In the genomic region with DNA sequence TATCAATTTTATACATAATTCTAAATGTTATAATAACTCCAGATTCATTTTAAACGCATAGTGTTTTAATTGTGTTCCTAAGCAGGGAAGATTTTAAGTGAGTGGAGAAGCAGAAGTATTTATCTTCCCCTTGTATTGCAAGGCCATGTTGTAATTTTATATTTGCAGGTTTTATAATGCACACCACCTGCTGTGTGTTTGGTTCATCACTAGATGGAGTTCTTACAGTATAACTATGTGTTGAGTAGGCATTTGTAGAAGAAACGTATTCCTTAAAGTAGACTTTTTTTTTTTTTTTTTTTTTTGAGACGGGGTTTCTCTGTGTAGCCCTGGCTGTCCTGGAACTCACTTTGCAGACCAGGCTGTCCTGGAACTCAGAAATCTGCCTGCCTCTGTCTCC, we compare ENCODE assay signal across 24 mouse cellular contexts. TPM values are rescaled to one million over a fixed set of nuclear protein-coding genes. Genes with fewer than 3 reads are reported as not detected.
A peak's percentile ranks its signal among the peaks of the same experiment; 100 is the strongest.
DNase-seq lines count a peak whose midpoint lies in the region; ATAC-seq and TF ChIP-seq lines count a peak whose summit lies in the region.
"Had no signal": no experiment of that assay in that cellular context is flagged by ENCODE, and none has a peak within 500 bp of the region (broad histone marks: within the 10 kb centered on the region; RNA-seq: fewer than 3 reads in every experiment).

No protein-coding gene starts in this region.

- peak; percentile 47 for TF ChIP-seq CTCF in intestine, postnatal 0 days (IDR thresholded peaks at IDR 0.05; ENCODE audit: low read depth)
- TF ChIP-seq CTCF in liver, postnatal 0 days (IDR thresholded peaks at IDR 0.05; ENCODE audit: low read depth), result peak; percentile 44

- no peak overlapping the region for H3K4me2 ChIP-seq in intestine, postnatal 0 days (replicated peaks; ENCODE audit: low read depth)
- no peak overlapping the region for H3K4me2 ChIP-seq in intestine, embryonic 16.5 days (ENCODE audit: low read depth, low read length)
- H3K4me2 ChIP-seq in liver, postnatal 0 days (ENCODE audit: low read depth, low read length), result no peak overlapping the region
- H3K4me2 ChIP-seq in liver, embryonic 11.5 days, result no peak overlapping the region
- H3K4me2 ChIP-seq: embryonic facial prominence, embryonic 13.5 days; forebrain, embryonic 15.5 days; heart, embryonic 11.5 days; hindbrain, embryonic 12.5 days; kidney, embryonic 15.5 days; liver, embryonic 15.5 days had no signal

- no peak for ATAC-seq in intestine, postnatal 0 days
- ATAC-seq in intestine, embryonic 16.5 days, result no peak
- ATAC-seq in liver, postnatal 0 days, result no peak
- no peak for ATAC-seq in liver, embryonic 11.5 days (replicated peaks; ENCODE audit: low FRiP score)
- peak; percentile 93 for ATAC-seq in megakaryocyte progenitor cell, adult 5-6 weeks (replicated peaks; ENCODE audit: poor library complexity)
- ATAC-seq: forebrain, embryonic 15.5 days; inflammation-experienced regulatory T-cells, adult 6 months had no signal

- no peaks in the 10 kb centered on the region for H3K4me1 ChIP-seq in intestine, postnatal 0 days (replicated peaks; ENCODE audit: control insufficient read depth, insufficient read depth, low read length)
- no peaks in the 10 kb centered on the region for H3K4me1 ChIP-seq in intestine, embryonic 16.5 days (ENCODE audit: control insufficient read depth, insufficient read depth, low read length)
- H3K4me1 ChIP-seq in liver, postnatal 0 days (ENCODE audit: insufficient read depth), result no peaks in the 10 kb centered on the region
- peaks cover 11% of the 10 kb centered on the region for H3K4me1 ChIP-seq in liver, embryonic 11.5 days (replicated peaks; ENCODE audit: control insufficient read depth, insufficient read depth, low read length)
- H3K4me1 ChIP-seq: forebrain, embryonic 15.5 days; hindbrain, embryonic 12.5 days; kidney, embryonic 15.5 days; midbrain, embryonic 10.5 days had no signal

- DNase-seq in liver, postnatal 0 days, result no peak
- DNase-seq in liver, embryonic 11.5 days (ENCODE audit: low spot score), result no peak
- DNase-seq in MEL-GATA-1-ER (ENCODE audit: extremely low read depth, low read depth), result peak; percentile 37
- no peak for DNase-seq in embryo, embryonic 10 days (ENCODE audit: low spot score)
- DNase-seq in frontal cortex, postnatal 25 days (ENCODE audit: low spot score in 2 of 2), result no peak
- DNase-seq: adrenal gland, adult 8-10 months; B cell, adult 2 months; cerebellum, adult 9-10 months; gastrocnemius, postnatal 36 days; heart, postnatal 10 days; retina, postnatal 1 day; right cerebral cortex, postnatal 4 days had no signal

- no peaks in the 10 kb centered on the region for H3K27me3 ChIP-seq in intestine, postnatal 0 days (replicated peaks; ENCODE audit: control insufficient read depth, insufficient read depth, low read length)
- H3K27me3 ChIP-seq in intestine, embryonic 16.5 days (replicated peaks; ENCODE audit: control insufficient read depth, insufficient read depth, low read length), result no peaks in the 10 kb centered on the region
- no peaks in the 10 kb centered on the region for H3K27me3 ChIP-seq in liver, postnatal 0 days (ENCODE audit: insufficient read depth, low read length)
- no peaks in the 10 kb centered on the region for H3K27me3 ChIP-seq in liver, embryonic 11.5 days (replicated peaks; ENCODE audit: control insufficient read depth, insufficient read depth, low read length)
- H3K27me3 ChIP-seq: embryonic facial prominence, embryonic 13.5 days; forebrain, embryonic 15.5 days; hindbrain, embryonic 12.5 days; kidney, embryonic 15.5 days; liver, embryonic 15.5 days had no signal

- H3K9ac ChIP-seq in intestine, postnatal 0 days (ENCODE audit: low read depth, low read length), result no peak overlapping the region
- H3K9ac ChIP-seq in intestine, embryonic 16.5 days (ENCODE audit: low read depth, low read length), result no peak overlapping the region
- H3K9ac ChIP-seq in liver, postnatal 0 days (replicated peaks), result no peak overlapping the region
- H3K9ac ChIP-seq in liver, embryonic 11.5 days (ENCODE audit: low read depth, low read length), result no peak overlapping the region
- H3K9ac ChIP-seq: embryonic facial prominence, embryonic 13.5 days; forebrain, embryonic 15.5 days; hindbrain, embryonic 12.5 days; kidney, embryonic 15.5 days; liver, embryonic 15.5 days had no signal

- no peak for TF ChIP-seq EP300 in liver, postnatal 0 days (IDR thresholded peaks at IDR 0.05; ENCODE audit: low read depth)

- no peak overlapping the region for H3K27ac ChIP-seq in intestine, postnatal 0 days (ENCODE audit: low read depth, low read length)
- H3K27ac ChIP-seq in intestine, embryonic 16.5 days (ENCODE audit: low read length), result no peak overlapping the region
- H3K27ac ChIP-seq in liver, postnatal 0 days (ENCODE audit: low read depth), result no peak overlapping the region
- H3K27ac ChIP-seq in liver, embryonic 11.5 days (ENCODE audit: low read depth, low read length), result no peak overlapping the region
- H3K27ac ChIP-seq: embryonic facial prominence, embryonic 13.5 days; forebrain, embryonic 15.5 days; hindbrain, embryonic 12.5 days; kidney, embryonic 15.5 days; limb, embryonic 10.5 days; liver, embryonic 15.5 days; midbrain, embryonic 10.5 days had no signal

- no peaks in the 10 kb centered on the region for H3K9me3 ChIP-seq in intestine, postnatal 0 days (ENCODE audit: control insufficient read depth)
- H3K9me3 ChIP-seq in intestine, embryonic 16.5 days (ENCODE audit: control insufficient read depth, low read length), result no peaks in the 10 kb centered on the region
- no peaks in the 10 kb centered on the region for H3K9me3 ChIP-seq in liver, postnatal 0 days (ENCODE audit: low read length)
- H3K9me3 ChIP-seq in liver, embryonic 11.5 days (ENCODE audit: control insufficient read depth, low read length), result no peaks in the 10 kb centered on the region
- H3K9me3 ChIP-seq: embryonic facial prominence, embryonic 13.5 days; forebrain, embryonic 15.5 days; hindbrain, embryonic 12.5 days; limb, embryonic 10.5 days; liver, embryonic 15.5 days; midbrain, embryonic 10.5 days had no signal

- WGBS in intestine, postnatal 0 days, result 71% methylated on average over 3 of the region's 3 CpGs
- 80% methylated on average over 3 of the region's 3 CpGs for WGBS in intestine, embryonic 16.5 days
- 64% methylated on average over 2 of the region's 3 CpGs for WGBS in liver, postnatal 0 days (ENCODE audit: insufficient replicate concordance)
- 70% methylated on average over 3 of the region's 3 CpGs for WGBS in liver, embryonic 11.5 days

- H3K36me3 ChIP-seq in intestine, postnatal 0 days (ENCODE audit: control insufficient read depth, insufficient read depth), result no peaks in the 10 kb centered on the region
- no peaks in the 10 kb centered on the region for H3K36me3 ChIP-seq in intestine, embryonic 16.5 days (ENCODE audit: control insufficient read depth, insufficient read depth, low read length)
- no peaks in the 10 kb centered on the region for H3K36me3 ChIP-seq in liver, postnatal 0 days (replicated peaks; ENCODE audit: insufficient read depth, low read length)
- H3K36me3 ChIP-seq in liver, embryonic 11.5 days (ENCODE audit: control insufficient read depth, insufficient read depth, low read length), result no peaks in the 10 kb centered on the region
- H3K36me3 ChIP-seq: embryonic facial prominence, embryonic 13.5 days; forebrain, embryonic 15.5 days; hindbrain, embryonic 12.5 days; kidney, embryonic 15.5 days; limb, embryonic 10.5 days; liver, embryonic 15.5 days; midbrain, embryonic 10.5 days had no signal

- H3K4me3 ChIP-seq in intestine, postnatal 0 days (ENCODE audit: low read depth, low read length), result no peak overlapping the region
- no peak overlapping the region for H3K4me3 ChIP-seq in intestine, embryonic 16.5 days (ENCODE audit: low read length)
- no peak overlapping the region for H3K4me3 ChIP-seq in liver, postnatal 0 days (ENCODE audit: low read depth, low read length)
- no peak overlapping the region for H3K4me3 ChIP-seq in liver, embryonic 11.5 days (ENCODE audit: low read depth, low read length)
- H3K4me3 ChIP-seq: embryonic facial prominence, embryonic 13.5 days; forebrain, embryonic 15.5 days; hindbrain, embryonic 12.5 days; kidney, embryonic 15.5 days; limb, embryonic 10.5 days; liver, embryonic 15.5 days; midbrain, embryonic 10.5 days had no signal

RNA-seq across cellular contexts. Expression of gene Homer1, which starts 35.9 kb away (rescaled TPM):
- 3.3 and 3.5 TPM in 2 replicates for polyA plus RNA-seq in intestine, postnatal 0 days (2015; fragmentation: Nextera tagmentation; extraction: Ambion mirVana)
- 2.7 and 3.0 TPM in 2 replicates for polyA plus RNA-seq in intestine, embryonic 16.5 days (2015; fragmentation: Nextera tagmentation; extraction: Ambion mirVana)
- polyA plus RNA-seq in liver, postnatal 0 days (2015; fragmentation: Nextera tagmentation; extraction: Ambion mirVana), result 1.2 and 1.6 TPM in 2 replicates
- polyA plus RNA-seq in liver, embryonic 11.5 days (2014; fragmentation: Nextera tagmentation; extraction: Ambion mirVana), result 6.5 and 8.5 TPM in 2 replicates
- 9.2 and 10.6 TPM in 2 replicates for total RNA-seq in megakaryocyte progenitor cell, adult 5-6 weeks (2015)
- 10.7 and 13.7 TPM in 2 replicates for total RNA-seq in megakaryocyte progenitor cell, adult 5-6 weeks (2017)
